Mouse (Mus musculus): ENCODE data around the gene Zfp683. TPM values are rescaled to one million over a fixed set of nuclear protein-coding genes. Genes with fewer than 3 reads are reported as not detected.

Zfp683 gene
- polyA plus RNA-seq, 1 experiment, result not detected

DNA sequence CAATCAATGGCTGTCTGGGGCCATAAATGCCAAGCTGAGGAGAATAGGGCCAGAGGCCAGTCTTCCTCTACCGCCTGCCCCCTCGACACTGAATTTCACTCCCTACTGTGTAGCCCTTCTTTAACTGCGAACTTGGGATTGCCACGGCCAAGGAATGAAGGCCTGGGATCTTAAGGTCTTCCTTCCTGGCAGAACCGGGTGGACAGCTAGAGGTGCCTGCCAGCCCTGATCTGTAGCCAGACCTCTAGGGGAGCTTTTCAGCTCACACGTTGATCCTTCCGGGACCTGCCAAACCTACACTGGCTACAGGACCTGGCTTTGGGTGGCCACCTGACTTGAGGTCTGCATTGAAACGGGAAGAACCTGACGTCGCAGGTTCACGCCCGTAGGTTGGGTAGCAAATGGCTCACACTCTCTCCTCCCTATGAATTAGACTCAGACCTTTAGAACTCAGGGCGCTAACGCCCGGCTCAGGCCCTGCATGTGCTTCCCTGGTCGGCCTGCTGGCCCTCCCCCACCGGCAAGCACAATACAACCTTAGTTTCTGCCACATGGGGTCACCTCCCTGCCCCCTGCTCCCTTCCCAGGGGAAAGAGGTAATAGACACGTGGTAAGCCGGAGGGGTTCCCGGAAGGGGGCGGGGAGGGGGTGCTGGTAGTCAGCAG lies 36.3 kb upstream of the Zfp683 start:
- TF ChIP-seq GATA1 (IDR thresholded peaks at IDR 0.05; ENCODE audit: low read length), result no peak
- TF ChIP-seq TAL1 (IDR thresholded peaks at IDR 0.05; ENCODE audit: low read length), result no peak
- Histone ChIP-seq H3K4me1 (ENCODE audit: control insufficient read depth) (no peaks in the 10 kb centered on the region), H3K4me3 (replicated peaks) (no peak overlapping the region), H3K9me3 (ENCODE audit: control insufficient read depth, low read length) (no peaks in the 10 kb centered on the region; the same call in 1 of the 2 replicates), H3K27me3 (ENCODE audit: control insufficient read depth) (peaks cover 70% of the 10 kb centered on the region), H3K36me3 (ENCODE audit: control insufficient read depth) (no peaks in the 10 kb centered on the region)

DNA sequence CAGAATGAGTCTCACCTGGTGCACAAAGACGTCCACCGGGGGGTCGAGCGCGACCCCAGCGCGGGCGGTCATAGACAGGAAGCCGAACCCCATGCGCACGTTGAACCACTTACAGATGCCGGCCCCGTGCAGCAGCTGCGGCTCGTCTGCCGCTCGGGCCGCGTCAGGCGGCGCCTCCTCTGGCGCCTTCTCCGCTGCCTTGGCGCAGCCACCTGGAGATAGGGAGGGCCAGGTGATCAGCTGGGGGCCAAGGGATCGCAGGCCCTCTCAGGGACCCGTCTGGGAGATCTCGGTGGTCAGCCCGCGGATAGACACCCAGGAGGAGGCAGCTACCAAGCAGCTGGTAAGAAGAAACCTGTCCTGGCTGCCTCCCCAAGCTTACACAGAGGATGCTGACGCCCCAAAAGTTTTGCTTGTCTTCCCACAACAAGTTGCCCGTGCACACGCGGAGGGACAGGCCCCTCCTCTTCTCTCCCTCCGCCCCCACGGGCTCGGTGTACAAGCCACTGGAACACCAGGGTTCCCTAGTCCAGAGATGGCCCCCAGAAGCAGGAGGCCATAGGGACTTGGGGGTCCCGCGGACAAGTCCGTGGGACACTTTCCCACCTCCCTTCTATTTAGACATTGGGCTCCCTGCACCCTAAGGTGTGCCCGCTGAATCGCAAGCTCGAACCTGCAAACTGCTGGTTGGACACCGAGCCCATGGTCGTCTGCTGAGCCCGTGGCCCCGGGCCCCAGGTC lies 35.4 kb upstream of the Zfp683 start:
- Histone ChIP-seq H3K4me3 (replicated peaks) (no peak overlapping the region), H3K27me3 (ENCODE audit: control insufficient read depth) (peaks cover 62% of the 10 kb centered on the region), H3K9me3 (ENCODE audit: control insufficient read depth, low read length) (no peaks in the 10 kb centered on the region; the same call in 1 of the 2 replicates), H3K4me1 (ENCODE audit: control insufficient read depth) (no peaks in the 10 kb centered on the region), H3K36me3 (ENCODE audit: control insufficient read depth) (no peaks in the 10 kb centered on the region)
- TF ChIP-seq GATA1 (IDR thresholded peaks at IDR 0.05; ENCODE audit: low read length) (no peak), TAL1 (IDR thresholded peaks at IDR 0.05; ENCODE audit: low read length) (no peak)

DNA sequence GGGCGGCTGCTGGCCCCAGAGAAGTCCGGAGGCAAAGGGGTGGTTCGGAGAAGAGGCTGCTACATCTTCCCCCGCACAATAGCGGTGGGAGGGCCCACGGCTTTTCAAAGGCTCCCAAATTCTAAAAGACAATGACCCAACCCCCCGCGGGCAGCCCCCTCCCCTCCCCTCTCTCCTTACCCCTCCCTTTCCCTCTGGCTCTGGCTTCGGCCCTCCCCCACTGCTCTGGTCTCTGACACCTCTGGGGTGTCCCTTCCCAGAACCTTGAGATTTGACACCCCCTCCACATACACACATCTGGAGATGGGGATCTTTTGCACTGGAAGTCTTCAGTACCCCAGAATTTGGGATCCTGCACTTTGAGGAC lies 34.9 kb upstream of the Zfp683 start, which contains the start of gene Lin28a:
Lin28a (minus strand) TSS at position 63 of the 367 bp plus-strand sequence.
- H3K36me3 ChIP-seq (ENCODE audit: control insufficient read depth), result no peaks in the 10 kb centered on the region
- H3K4me1 ChIP-seq (ENCODE audit: control insufficient read depth), result no peaks in the 10 kb centered on the region
- H3K9me3 ChIP-seq (ENCODE audit: control insufficient read depth, low read length), result no peaks in the 10 kb centered on the region; the same call in 1 of the 2 replicates
- peaks cover 59% of the 10 kb centered on the region for H3K27me3 ChIP-seq (ENCODE audit: control insufficient read depth)
- TF ChIP-seq TAL1 (IDR thresholded peaks at IDR 0.05; ENCODE audit: low read length) (no peak), GATA1 (IDR thresholded peaks at IDR 0.05; ENCODE audit: low read length) (no peak)
- H3K4me3 ChIP-seq (replicated peaks), result no peak within 1 kb of the TSS

DNA sequence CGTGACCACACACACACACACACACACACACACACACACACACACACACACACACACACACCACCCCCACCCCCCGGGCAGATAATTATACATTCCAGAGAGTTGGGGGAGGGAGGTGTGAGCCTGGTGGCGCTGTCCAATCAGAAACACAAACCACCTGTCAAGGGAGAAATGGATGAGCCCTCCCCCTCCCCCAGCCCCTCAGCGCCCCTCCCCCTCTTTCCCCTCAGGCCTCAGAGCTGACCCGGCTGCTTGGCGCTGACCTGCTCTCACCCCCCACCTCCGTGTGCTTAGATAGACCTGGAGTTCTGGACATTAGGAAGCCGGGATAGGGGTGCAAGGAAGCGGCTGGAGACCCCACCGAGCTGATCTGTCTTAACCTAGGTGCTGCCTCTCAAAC lies 34.4 kb upstream of the Zfp683 start:
- TF ChIP-seq GATA1 (IDR thresholded peaks at IDR 0.05; ENCODE audit: low read length) (no peak), TAL1 (IDR thresholded peaks at IDR 0.05; ENCODE audit: low read length) (no peak)
- Histone ChIP-seq H3K4me3 (replicated peaks) (no peak overlapping the region), H3K4me1 (ENCODE audit: control insufficient read depth) (no peaks in the 10 kb centered on the region), H3K9me3 (ENCODE audit: control insufficient read depth, low read length) (no peaks in the 10 kb centered on the region; the same call in 1 of the 2 replicates), H3K36me3 (ENCODE audit: control insufficient read depth) (no peaks in the 10 kb centered on the region), H3K27me3 (ENCODE audit: control insufficient read depth) (peaks cover 59% of the 10 kb centered on the region)

- TF ChIP-seq GATA1 (IDR thresholded peaks at IDR 0.05; ENCODE audit: low read length), result no peak
- no peaks in the 10 kb centered on the region for H3K4me1 ChIP-seq (ENCODE audit: control insufficient read depth)
- no peaks in the 10 kb centered on the region for H3K36me3 ChIP-seq (ENCODE audit: control insufficient read depth)
- H3K9me3 ChIP-seq (ENCODE audit: control insufficient read depth, low read length), result no peaks in the 10 kb centered on the region; the same call in 1 of the 2 replicates
- H3K4me3 ChIP-seq (replicated peaks), result no peak overlapping the region
- H3K27me3 ChIP-seq (ENCODE audit: control insufficient read depth), result peaks cover 57% of the 10 kb centered on the region
These were observed 33.8 kb upstream of the Zfp683 start for GRCm38 (mm10) chr4:134019641-134020351.

DNA sequence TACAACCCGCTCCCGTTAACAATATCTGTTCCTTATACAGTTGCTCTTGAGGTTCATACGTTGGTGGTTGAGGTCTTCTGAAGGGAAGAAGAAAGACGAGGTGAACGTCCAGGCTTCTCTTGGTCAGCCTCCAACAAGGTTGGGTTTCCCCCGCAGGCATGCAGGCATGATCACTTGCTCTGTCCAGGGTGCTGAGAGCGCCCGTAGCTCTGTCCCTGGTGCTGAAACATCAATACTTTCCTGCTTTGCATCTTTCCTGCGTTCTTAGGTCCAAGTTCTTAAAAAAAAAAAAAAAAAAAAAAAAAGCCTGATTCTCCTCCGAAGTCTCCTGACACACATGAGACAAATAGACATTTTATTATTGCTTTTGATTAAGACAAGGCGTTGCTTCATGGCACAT lies 33.0 kb upstream of the Zfp683 start:
- no peaks in the 10 kb centered on the region for H3K36me3 ChIP-seq (ENCODE audit: control insufficient read depth)
- no peaks in the 10 kb centered on the region for H3K4me1 ChIP-seq (ENCODE audit: control insufficient read depth)
- TF ChIP-seq TAL1 (IDR thresholded peaks at IDR 0.05; ENCODE audit: low read length) (no peak), GATA1 (IDR thresholded peaks at IDR 0.05; ENCODE audit: low read length) (no peak)
- no peak overlapping the region for H3K4me3 ChIP-seq (replicated peaks)
- no peaks in the 10 kb centered on the region; the same call in 1 of the 2 replicates for H3K9me3 ChIP-seq (ENCODE audit: control insufficient read depth, low read length)
- H3K27me3 ChIP-seq (ENCODE audit: control insufficient read depth), result peaks cover 49% of the 10 kb centered on the region

- no peaks in the 10 kb centered on the region for H3K4me1 ChIP-seq (ENCODE audit: control insufficient read depth)
- H3K27me3 ChIP-seq (ENCODE audit: control insufficient read depth), result no peaks in the 10 kb centered on the region
- H3K9me3 ChIP-seq (ENCODE audit: control insufficient read depth, low read length), result peaks cover 3% of the 10 kb centered on the region
- no peaks in the 10 kb centered on the region for H3K36me3 ChIP-seq (ENCODE audit: control insufficient read depth)
- TF ChIP-seq GATA1 (IDR thresholded peaks at IDR 0.05; ENCODE audit: low read length), result no peak
- TF ChIP-seq TAL1 (IDR thresholded peaks at IDR 0.05; ENCODE audit: low read length), result no peak
- no peak overlapping the region for H3K4me3 ChIP-seq (replicated peaks)
These were observed 27.8 kb upstream of the Zfp683 start for GRCm38 (mm10) chr4:134025802-134026201.

GRCm38 (mm10) chr4:134035953-134036352 lies 17.7 kb upstream of the Zfp683 start:
- Histone ChIP-seq H3K9me3 (ENCODE audit: control insufficient read depth, low read length) (no peaks in the 10 kb centered on the region), H3K4me3 (replicated peaks) (no peak overlapping the region), H3K4me1 (ENCODE audit: control insufficient read depth) (no peaks in the 10 kb centered on the region), H3K36me3 (ENCODE audit: control insufficient read depth) (no peaks in the 10 kb centered on the region), H3K27me3 (ENCODE audit: control insufficient read depth) (peaks cover 4% of the 10 kb centered on the region; the same call in 1 of the 2 replicates)
- TF ChIP-seq TAL1 (IDR thresholded peaks at IDR 0.05; ENCODE audit: low read length) (no peak), GATA1 (IDR thresholded peaks at IDR 0.05; ENCODE audit: low read length) (no peak)
